Mouse (Mus musculus): ENCODE measurements around the gene Nck1. TPM values are rescaled to one million over a fixed set of nuclear protein-coding genes. Genes with fewer than 3 reads are reported as not detected.

Gene Nck1
- polyA plus RNA-seq, 1 experiment = 17.1 TPM

GRCm38 (mm10) chr9:100531296-100531695 lies 14.6 kb downstream of the Nck1 start:
- H3K79me2 ChIP-seq (ENCODE audit: control insufficient read depth, insufficient read depth) = peaks cover 87% of the 10 kb centered on the region
- no peak overlapping the region for H3ac ChIP-seq (ENCODE audit: control insufficient read depth, insufficient read length)
- TF ChIP-seq REST (IDR thresholded peaks at IDR 0.05; ENCODE audit: insufficient read depth, insufficient read length) (no peak), SRF (IDR thresholded peaks at IDR 0.05; ENCODE audit: control insufficient read depth, insufficient read length, low read depth) (no peak), CEBPB (IDR thresholded peaks at IDR 0.05; ENCODE audit: insufficient read depth, poor library complexity, severe bottlenecking) (no peak), TCF3 (IDR thresholded peaks at IDR 0.05; ENCODE audit: insufficient read length, low read depth) (no peak), E2F4 (IDR thresholded peaks at IDR 0.05; ENCODE audit: insufficient read depth) (no peak), MYOG (IDR thresholded peaks at IDR 0.05; ENCODE audit: control insufficient read depth in 1 of 3, insufficient read depth in 1 of 3, insufficient read length in 2 of 3, low read depth in 2 of 3) (no peak), USF1 (IDR thresholded peaks at IDR 0.05; ENCODE audit: low read depth) (no peak), TCF12 (IDR thresholded peaks at IDR 0.05; ENCODE audit: insufficient read depth, poor library complexity, severe bottlenecking) (no peak), MAX (IDR thresholded peaks at IDR 0.05; ENCODE audit: low read depth) (no peak), POLR2A (IDR thresholded peaks at IDR 0.05; ENCODE audit: insufficient read length, low read depth) (no peak), POLR2AphosphoS2 (IDR thresholded peaks at IDR 0.05; ENCODE audit: insufficient read length, low read depth) (no peak), MYOD1 (IDR thresholded peaks at IDR 0.05; ENCODE audit: control insufficient read depth in 1 of 3, insufficient read length in 2 of 3, low read depth in 2 of 3) (no peak)
- H3K4me3 ChIP-seq = no peak overlapping the region
- H3K27me3 ChIP-seq (ENCODE audit: control insufficient read depth, insufficient read depth, insufficient read length) = no peaks in the 10 kb centered on the region
- no peak overlapping the region for H3K4me2 ChIP-seq (ENCODE audit: low read depth)
- no peaks in the 10 kb centered on the region for H3K36me3 ChIP-seq (ENCODE audit: control insufficient read depth, insufficient read depth)

DNA sequence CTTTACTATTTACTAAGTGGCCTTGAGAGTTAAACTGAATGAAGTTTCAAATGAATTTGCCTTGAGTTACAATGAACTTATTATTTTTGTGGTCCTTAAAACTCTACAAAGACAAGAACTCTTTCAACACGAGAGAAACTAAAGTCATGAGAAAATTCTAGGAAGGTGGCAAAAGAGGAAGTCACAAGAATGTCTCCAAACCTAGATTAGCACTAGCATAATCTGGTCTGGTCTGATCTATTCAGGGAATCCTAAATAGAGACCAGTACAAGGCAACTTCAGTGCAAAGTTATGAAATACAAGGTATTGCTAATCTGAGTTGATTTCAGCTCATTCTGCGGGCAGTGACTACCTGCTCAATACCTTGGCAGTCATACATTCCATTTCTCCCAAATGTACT lies 20.7 kb downstream of the Nck1 start:
- Histone ChIP-seq H3K4me3 (no peak overlapping the region), H3K79me2 (ENCODE audit: control insufficient read depth, insufficient read depth) (peaks cover 94% of the 10 kb centered on the region), H3K4me2 (ENCODE audit: low read depth) (no peak overlapping the region), H3K27me3 (ENCODE audit: control insufficient read depth, insufficient read depth, insufficient read length) (no peaks in the 10 kb centered on the region), H3K36me3 (ENCODE audit: control insufficient read depth, insufficient read depth) (no peaks in the 10 kb centered on the region), H3ac (ENCODE audit: control insufficient read depth, insufficient read length) (no peak overlapping the region)
- TF ChIP-seq USF1 (IDR thresholded peaks at IDR 0.05; ENCODE audit: low read depth) = no peak
- TF ChIP-seq MYOD1 (IDR thresholded peaks at IDR 0.05; ENCODE audit: control insufficient read depth in 1 of 3, insufficient read length in 2 of 3, low read depth in 2 of 3) = no peak
- no peak for TF ChIP-seq MYOG (IDR thresholded peaks at IDR 0.05; ENCODE audit: control insufficient read depth in 1 of 3, insufficient read depth in 1 of 3, insufficient read length in 2 of 3, low read depth in 2 of 3)
- no peak for TF ChIP-seq CEBPB (IDR thresholded peaks at IDR 0.05; ENCODE audit: insufficient read depth, poor library complexity, severe bottlenecking)
- TF ChIP-seq POLR2A (IDR thresholded peaks at IDR 0.05; ENCODE audit: insufficient read length, low read depth) = no peak
- no peak for TF ChIP-seq REST (IDR thresholded peaks at IDR 0.05; ENCODE audit: insufficient read depth, insufficient read length)
- TF ChIP-seq POLR2AphosphoS2 (IDR thresholded peaks at IDR 0.05; ENCODE audit: insufficient read length, low read depth) = no peak
- TF ChIP-seq TCF12 (IDR thresholded peaks at IDR 0.05; ENCODE audit: insufficient read depth, poor library complexity, severe bottlenecking) = no peak
- TF ChIP-seq TCF3 (IDR thresholded peaks at IDR 0.05; ENCODE audit: insufficient read length, low read depth) = no peak
- TF ChIP-seq MAX (IDR thresholded peaks at IDR 0.05; ENCODE audit: low read depth) = no peak
- no peak for TF ChIP-seq SRF (IDR thresholded peaks at IDR 0.05; ENCODE audit: control insufficient read depth, insufficient read length, low read depth)
- TF ChIP-seq E2F4 (IDR thresholded peaks at IDR 0.05; ENCODE audit: insufficient read depth) = no peak

DNA sequence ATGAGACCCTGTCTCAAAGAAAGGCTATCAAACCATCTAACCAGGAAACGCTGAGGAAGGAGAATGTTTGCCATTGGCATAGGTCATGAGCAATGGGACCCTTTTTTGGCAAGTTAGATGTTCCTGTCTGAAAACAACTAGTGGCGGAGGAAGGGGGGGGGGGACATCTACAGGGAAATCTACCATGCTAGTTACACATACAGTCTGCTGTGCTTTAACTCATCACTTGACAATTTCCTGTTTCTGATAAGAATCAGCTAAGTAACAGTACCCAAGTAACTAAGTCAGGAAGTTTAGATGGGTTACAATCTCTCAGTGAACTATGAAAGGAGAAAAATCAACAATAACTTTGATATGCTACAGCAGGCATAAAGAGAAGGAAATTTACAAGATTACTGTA lies 23.9 kb downstream of the Nck1 start:
- Histone ChIP-seq H3ac (ENCODE audit: control insufficient read depth, insufficient read length) (no peak overlapping the region), H3K4me2 (ENCODE audit: low read depth) (no peak overlapping the region), H3K79me2 (ENCODE audit: control insufficient read depth, insufficient read depth) (peaks cover 72% of the 10 kb centered on the region), H3K36me3 (ENCODE audit: control insufficient read depth, insufficient read depth) (no peaks in the 10 kb centered on the region), H3K27me3 (ENCODE audit: control insufficient read depth, insufficient read depth, insufficient read length) (no peaks in the 10 kb centered on the region), H3K4me3 (no peak overlapping the region)
- no peak for TF ChIP-seq CEBPB (IDR thresholded peaks at IDR 0.05; ENCODE audit: insufficient read depth, poor library complexity, severe bottlenecking)
- no peak for TF ChIP-seq MYOD1 (IDR thresholded peaks at IDR 0.05; ENCODE audit: control insufficient read depth in 1 of 3, insufficient read length in 2 of 3, low read depth in 2 of 3)
- no peak for TF ChIP-seq TCF12 (IDR thresholded peaks at IDR 0.05; ENCODE audit: insufficient read depth, poor library complexity, severe bottlenecking)
- no peak for TF ChIP-seq POLR2A (IDR thresholded peaks at IDR 0.05; ENCODE audit: insufficient read length, low read depth)
- no peak for TF ChIP-seq USF1 (IDR thresholded peaks at IDR 0.05; ENCODE audit: low read depth)
- TF ChIP-seq MAX (IDR thresholded peaks at IDR 0.05; ENCODE audit: low read depth) = no peak
- TF ChIP-seq TCF3 (IDR thresholded peaks at IDR 0.05; ENCODE audit: insufficient read length, low read depth) = no peak

DNA sequence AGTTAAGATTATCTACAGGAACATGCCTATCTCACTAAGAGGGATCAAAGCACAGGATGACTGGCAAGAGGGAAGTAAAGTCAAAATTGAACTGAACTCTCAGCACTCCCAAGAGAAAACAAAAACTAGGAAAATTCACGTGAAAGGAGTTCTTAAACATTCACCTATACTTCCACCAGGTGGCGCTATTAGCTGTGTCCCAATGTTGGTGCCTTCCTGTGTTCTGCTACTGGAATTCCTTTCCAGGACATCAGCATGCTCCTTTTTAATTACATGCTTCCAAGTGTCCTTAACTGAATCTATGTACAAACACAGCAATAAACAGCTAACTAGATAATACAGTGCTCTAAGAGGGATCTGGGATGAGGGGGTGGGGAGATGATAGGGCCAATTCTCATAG lies 25.3 kb downstream of the Nck1 start:
- H3K4me2 ChIP-seq (ENCODE audit: low read depth) = no peak overlapping the region
- H3K4me3 ChIP-seq = no peak overlapping the region
- no peaks in the 10 kb centered on the region for H3K27me3 ChIP-seq (ENCODE audit: control insufficient read depth, insufficient read depth, insufficient read length)
- no peak for TF ChIP-seq USF1 (IDR thresholded peaks at IDR 0.05; ENCODE audit: low read depth)
- TF ChIP-seq MYOG (IDR thresholded peaks at IDR 0.05; ENCODE audit: control insufficient read depth in 1 of 3, insufficient read depth in 1 of 3, insufficient read length in 2 of 3, low read depth in 2 of 3) = no peak
- no peak for TF ChIP-seq REST (IDR thresholded peaks at IDR 0.05; ENCODE audit: insufficient read depth, insufficient read length)
- TF ChIP-seq POLR2A (IDR thresholded peaks at IDR 0.05; ENCODE audit: insufficient read length, low read depth) = no peak
- TF ChIP-seq TCF3 (IDR thresholded peaks at IDR 0.05; ENCODE audit: insufficient read length, low read depth) = no peak
- TF ChIP-seq SRF (IDR thresholded peaks at IDR 0.05; ENCODE audit: control insufficient read depth, insufficient read length, low read depth) = no peak
- TF ChIP-seq MAX (IDR thresholded peaks at IDR 0.05; ENCODE audit: low read depth) = no peak
- TF ChIP-seq TCF12 (IDR thresholded peaks at IDR 0.05; ENCODE audit: insufficient read depth, poor library complexity, severe bottlenecking) = no peak
- no peak for TF ChIP-seq MYOD1 (IDR thresholded peaks at IDR 0.05; ENCODE audit: control insufficient read depth in 1 of 3, insufficient read length in 2 of 3, low read depth in 2 of 3)
- no peak for TF ChIP-seq POLR2AphosphoS2 (IDR thresholded peaks at IDR 0.05; ENCODE audit: insufficient read length, low read depth)
- no peak for TF ChIP-seq E2F4 (IDR thresholded peaks at IDR 0.05; ENCODE audit: insufficient read depth)
- TF ChIP-seq CEBPB (IDR thresholded peaks at IDR 0.05; ENCODE audit: insufficient read depth, poor library complexity, severe bottlenecking) = no peak
- H3ac ChIP-seq (ENCODE audit: control insufficient read depth, insufficient read length) = no peak overlapping the region
- no peaks in the 10 kb centered on the region for H3K36me3 ChIP-seq (ENCODE audit: control insufficient read depth, insufficient read depth)
- H3K79me2 ChIP-seq (ENCODE audit: control insufficient read depth, insufficient read depth) = peaks cover 69% of the 10 kb centered on the region
